Mouse (Mus musculus) small intestine, adult 2 months (tissue): ENCODE measurements around the gene Il1a. TPM values are rescaled to one million over a fixed set of nuclear protein-coding genes. Genes with fewer than 3 reads are reported as not detected.

Source experiments
- H3K27ac ChIP-seq: fragments of 200-500 bp; 2 replicates; pipeline ENCODE4 v1.5.1; 2012; ENCODE audit warnings: low read depth, low read length, control low read depth, inconsistent platforms; ENCODE audit not compliant: insufficient read depth
- H3K27me3 ChIP-seq: fragments of 200-500 bp; 2 replicates; pipeline ENCODE4 v1.6.1; 2012; ENCODE audit warnings: mild to moderate bottlenecking, moderate library complexity, low read length, inconsistent platforms; ENCODE audit not compliant: control insufficient read depth, insufficient read depth
- H3K36me3 ChIP-seq: fragments of 200-500 bp; 2 replicates; pipeline ENCODE4 v1.6.1; 2012; ENCODE audit warnings: mild to moderate bottlenecking, low read length, control low read depth, inconsistent platforms; ENCODE audit not compliant: control insufficient read depth, insufficient read depth
- H3K4me1 ChIP-seq: fragments of 200-500 bp; 2 replicates; pipeline ENCODE4 v1.6.1; 2012; ENCODE audit warnings: low read length, inconsistent platforms, mixed read lengths; ENCODE audit not compliant: control insufficient read depth, insufficient read depth, insufficient read length
- H3K4me3 ChIP-seq: fragments of 200-500 bp; 2 replicates; pipeline ENCODE4 v1.5.1; 2012; ENCODE audit warnings: low read depth, mild to moderate bottlenecking, control low read depth, inconsistent platforms, low read length, moderate library complexity
- CTCF ChIP-seq: fragments of 200-500 bp; IDR thresholded peaks from 2 replicates; pipeline ENCODE4 v1.5.1; 2012; ENCODE audit warnings: low read depth, mild to moderate bottlenecking, control low read depth, inconsistent platforms, low read length, moderate library complexity, mixed read lengths; ENCODE audit not compliant: insufficient replicate concordance, insufficient read length; ENCODE audit errors: extremely low read depth
- POLR2A ChIP-seq: fragments of 200-500 bp; IDR thresholded peaks from 2 replicates; pipeline ENCODE4 v1.6.1; 2012; ENCODE audit warnings: low read depth, mild to moderate bottlenecking, control low read depth, inconsistent platforms, low read length, moderate library complexity
- WGBS: fragments of 180-500 bp; shearing (Covaris S2); methylation state at CpG from one replicate; pipeline ENCODE4 v1.1.7; 2018; 5-methylcytosine and 5-hydroxymethylcytosine counted together
- polyA plus RNA-seq: library from polyadenylated mRNA; depleted of rRNA; stranded (reverse); fragments of >200 nt; gene quantifications from 2 replicates; pipeline ENCODE4 v1.2.3, GENCODE M21; 2012

Gene Il1a
- polyA plus RNA-seq, 1 experiment, result 0.19 TPM

DNA sequence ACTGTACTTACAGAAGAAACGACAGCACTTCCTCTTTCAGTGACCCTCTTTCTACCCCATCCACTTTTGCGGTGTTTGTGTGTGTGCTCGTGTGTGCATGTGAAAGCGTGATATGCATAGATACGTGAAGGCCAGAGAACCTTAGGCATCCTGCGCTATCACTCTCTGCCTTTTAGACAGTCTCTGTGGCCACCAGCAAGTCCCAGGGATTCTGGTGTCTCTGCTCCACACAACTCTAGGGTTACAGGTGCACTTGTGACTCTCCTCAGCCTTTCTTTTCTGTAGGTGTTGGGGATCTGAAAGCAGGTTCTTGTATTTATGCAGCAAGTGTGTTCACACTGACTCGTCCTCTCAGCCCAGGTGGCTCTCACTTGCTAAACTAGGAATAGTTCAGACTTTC lies 44.5 kb downstream of the Il1a start:
- no peak overlapping the region for H3K4me3 ChIP-seq
- H3K27me3 ChIP-seq, result no peaks in the 10 kb centered on the region
- WGBS, result 92% methylated on average over 7 of the region's 7 CpGs
- H3K4me1 ChIP-seq, result no peaks in the 10 kb centered on the region
- H3K36me3 ChIP-seq, result peaks cover 5% of the 10 kb centered on the region; the same call in 1 of the 2 replicates
- TF ChIP-seq CTCF (no peak), POLR2A (no peak)
- H3K27ac ChIP-seq, result no peak overlapping the region

DNA sequence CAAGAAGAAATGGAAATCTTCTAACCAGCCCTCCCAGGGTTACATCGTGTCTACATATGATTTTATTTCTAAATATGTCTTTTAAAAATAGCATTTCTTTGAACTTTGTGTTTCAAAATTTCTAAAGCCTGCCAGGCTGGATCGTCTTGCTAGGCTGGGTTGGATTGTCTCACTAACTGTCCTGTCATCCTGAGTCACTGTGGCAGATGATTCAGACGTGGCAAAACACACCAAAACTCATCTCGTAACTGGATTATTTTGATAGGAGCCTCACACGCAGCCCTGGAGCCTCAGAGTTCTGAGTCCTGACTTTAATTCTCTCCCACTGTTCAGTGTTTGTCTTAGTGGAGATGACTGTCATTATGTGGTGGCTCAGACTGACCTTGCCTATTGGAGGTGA lies 46.7 kb downstream of the Il1a start:
- Histone ChIP-seq H3K27me3 (no peaks in the 10 kb centered on the region), H3K4me3 (no peak overlapping the region), H3K36me3 (0 out of 2 replicates have a peak, but pooled peaks cover 2% of the 10 kb centered on the region), H3K4me1 (peaks cover 2% of the 10 kb centered on the region; the same call in 1 of the 2 replicates), H3K27ac (no peak overlapping the region)
- WGBS, result 72% methylated on average over 5 of the region's 5 CpGs
- no peak for TF ChIP-seq POLR2A
- TF ChIP-seq CTCF, result no peak

DNA sequence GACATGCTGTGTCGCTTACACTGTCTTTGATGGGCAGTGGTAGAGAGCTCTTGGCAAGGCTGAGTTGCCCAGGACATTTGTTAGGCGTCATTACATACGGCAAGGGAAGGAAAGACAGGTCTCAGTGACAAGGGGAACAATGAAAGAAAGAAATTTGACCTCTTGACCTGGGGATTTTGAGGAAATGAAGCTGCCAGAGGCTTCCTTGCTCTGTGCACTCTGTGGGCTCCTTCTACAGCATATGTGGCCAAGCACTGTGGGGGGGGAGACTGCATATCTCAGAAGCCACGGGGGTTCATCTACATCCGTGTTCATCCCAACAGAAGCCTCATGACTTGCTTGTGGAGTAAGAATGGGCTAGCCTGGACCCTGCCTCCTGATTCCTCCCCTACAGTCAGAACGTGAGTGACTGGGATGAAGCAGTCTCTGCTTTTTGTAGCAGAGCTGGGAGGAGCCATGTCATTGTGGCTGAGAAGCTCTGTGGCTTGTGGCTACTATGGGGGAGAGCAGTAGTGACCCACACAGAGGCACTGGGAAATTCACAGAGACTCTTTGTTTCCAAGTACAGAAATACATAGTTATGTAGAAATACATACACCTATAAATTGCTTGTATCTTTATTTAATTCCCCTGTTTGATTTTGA lies 48.5 kb downstream of the Il1a start:
- Histone ChIP-seq H3K4me3 (no peak overlapping the region), H3K27me3 (0 out of 2 replicates have a peak, but pooled peaks cover 2% of the 10 kb centered on the region), H3K27ac (no peak overlapping the region), H3K4me1 (peaks cover 2% of the 10 kb centered on the region; the same call in 1 of the 2 replicates), H3K36me3 (no peaks in the 10 kb centered on the region)
- 65% methylated on average over 6 of the region's 6 CpGs for WGBS
- no peak for TF ChIP-seq POLR2A
- TF ChIP-seq CTCF, result no peak

DNA sequence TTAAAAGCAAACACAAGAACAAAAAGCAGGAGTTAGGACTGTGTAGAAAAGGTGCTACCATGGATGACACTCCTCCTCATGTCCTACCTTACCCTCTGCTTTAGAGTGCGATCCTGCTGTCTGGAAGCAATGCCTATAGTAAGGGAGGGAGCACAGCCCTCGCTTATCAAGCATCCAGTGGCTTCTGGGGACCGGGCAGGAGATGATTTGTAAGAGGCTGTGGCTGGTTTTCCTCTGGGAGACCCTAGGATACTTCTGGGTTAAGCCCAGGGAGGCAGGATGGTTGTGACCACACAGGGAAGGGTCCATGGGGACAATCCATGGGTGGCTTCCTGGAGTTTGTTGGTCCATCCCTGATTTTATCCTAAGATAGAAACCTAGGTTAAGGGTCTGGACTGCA lies 49.1 kb downstream of the Il1a start:
- TF ChIP-seq CTCF (no peak), POLR2A (no peak)
- H3K4me3 ChIP-seq, result no peak overlapping the region
- 69% methylated on average over 3 of the region's 3 CpGs for WGBS

DNA sequence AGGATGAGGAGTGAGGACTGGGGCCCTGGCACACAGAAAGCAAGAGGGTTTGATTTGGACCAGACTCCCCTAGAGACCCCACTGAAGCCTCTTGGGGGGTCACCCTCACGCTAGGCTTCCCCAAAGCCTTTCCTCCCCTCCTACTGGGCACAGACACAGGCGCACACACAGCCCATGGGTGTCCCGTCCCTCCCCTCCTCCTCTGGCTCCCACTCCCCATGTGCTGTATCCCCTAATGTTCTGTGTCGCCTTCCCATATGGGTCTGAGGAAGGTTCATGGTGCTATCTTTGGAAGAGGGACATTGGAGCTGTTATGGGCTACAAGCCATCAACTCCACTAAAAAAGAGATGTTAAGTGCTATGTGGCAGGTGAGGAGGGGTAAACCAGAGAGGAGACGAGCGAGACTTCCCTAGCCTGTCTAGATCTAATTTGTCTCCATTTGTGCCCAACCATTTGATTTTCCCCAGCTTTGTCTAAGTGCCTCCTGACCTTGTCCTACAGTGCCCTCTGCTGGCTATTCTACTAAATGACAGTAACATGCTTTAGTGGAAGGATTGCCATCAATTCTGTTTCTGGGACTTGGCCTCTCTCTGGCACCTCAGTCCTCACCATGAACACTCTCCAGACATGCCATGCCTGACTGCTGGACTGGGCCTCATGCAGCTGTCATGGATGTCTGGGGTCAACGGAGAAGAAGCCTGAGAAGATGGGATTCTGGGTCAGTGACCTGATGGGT lies 51.1 kb downstream of the Il1a start:
- Histone ChIP-seq H3K4me3 (no peak overlapping the region), H3K4me1 (peaks cover 2% of the 10 kb centered on the region), H3K36me3 (no peaks in the 10 kb centered on the region), H3K27ac (no peak overlapping the region), H3K27me3 (0 out of 2 replicates have a peak, but pooled peaks cover 5% of the 10 kb centered on the region)
- peak; percentile 45; the same call in 1 of the 2 replicates for TF ChIP-seq CTCF
- TF ChIP-seq POLR2A, result no peak
- WGBS, result 31% methylated on average over 7 of the region's 7 CpGs

More for the DNA sequence above, 49.1 kb downstream of the Il1a start:
- Histone ChIP-seq H3K27me3 (0 out of 2 replicates have a peak, but pooled peaks cover 5% of the 10 kb centered on the region), H3K4me1 (peaks cover 2% of the 10 kb centered on the region; the same call in 1 of the 2 replicates), H3K36me3 (no peaks in the 10 kb centered on the region), H3K27ac (no peak overlapping the region)

DNA sequence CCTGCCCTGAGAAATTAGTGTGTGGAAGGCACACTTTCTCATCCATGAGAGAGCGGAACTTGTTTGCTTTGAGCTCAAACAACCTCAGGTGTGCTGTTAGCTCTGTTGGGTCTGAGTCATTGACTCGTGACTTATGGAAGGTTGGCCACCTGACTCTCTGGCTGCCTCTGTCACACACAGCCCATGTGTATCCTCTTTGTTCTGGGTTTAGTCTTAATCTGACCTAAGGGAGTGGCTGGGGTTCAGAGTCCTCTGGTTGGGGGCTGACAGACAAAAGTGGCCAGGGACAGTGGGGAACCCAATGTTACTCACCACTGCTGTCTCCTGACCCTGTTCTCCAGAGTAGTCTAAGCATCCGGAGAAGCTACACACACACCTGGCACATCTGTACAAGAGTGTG lies 51.7 kb downstream of the Il1a start:
- no peak overlapping the region for H3K27ac ChIP-seq
- H3K36me3 ChIP-seq, result no peaks in the 10 kb centered on the region
- H3K27me3 ChIP-seq, result 0 out of 2 replicates have a peak, but pooled peaks cover 5% of the 10 kb centered on the region
- TF ChIP-seq POLR2A (no peak), CTCF (no peak)
- no peak overlapping the region for H3K4me3 ChIP-seq
- 38% methylated on average over 3 of the region's 3 CpGs for WGBS
- H3K4me1 ChIP-seq, result peaks cover 8% of the 10 kb centered on the region

DNA sequence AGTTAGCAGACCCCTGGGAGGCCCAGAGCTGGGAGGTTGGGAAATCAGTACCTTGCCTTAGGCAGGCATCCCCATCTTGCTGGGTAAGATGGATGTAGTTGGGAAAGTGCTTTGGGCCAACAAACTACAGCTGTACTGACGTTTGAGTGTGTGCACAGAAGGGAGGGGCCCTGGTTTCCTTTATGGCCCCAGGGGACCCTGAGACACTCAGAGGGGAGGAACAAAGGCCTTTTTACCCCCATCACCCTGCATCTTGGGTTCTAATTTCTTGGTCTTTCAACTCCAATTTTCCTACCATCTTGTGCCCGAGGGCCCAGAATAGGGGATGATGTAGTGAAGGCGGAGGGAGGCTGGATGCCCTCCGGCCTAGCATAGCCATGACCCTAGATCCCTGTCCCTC lies 53.8 kb downstream of the Il1a start:
- no peak overlapping the region for H3K4me3 ChIP-seq
- 0 out of 2 replicates have a peak, but pooled peaks cover 5% of the 10 kb centered on the region for H3K27me3 ChIP-seq
- no peak overlapping the region for H3K27ac ChIP-seq
- 80% methylated on average over 4 of the region's 4 CpGs for WGBS
- TF ChIP-seq POLR2A (no peak), CTCF (no peak)
- no peaks in the 10 kb centered on the region for H3K36me3 ChIP-seq
- H3K4me1 ChIP-seq, result peaks cover 14% of the 10 kb centered on the region
